Mouse (Mus musculus): ENCODE data around the gene Gm20696.
A peak's percentile ranks its signal among the peaks of the same experiment; 100 is the strongest.

The Gm20696 gene

DNA sequence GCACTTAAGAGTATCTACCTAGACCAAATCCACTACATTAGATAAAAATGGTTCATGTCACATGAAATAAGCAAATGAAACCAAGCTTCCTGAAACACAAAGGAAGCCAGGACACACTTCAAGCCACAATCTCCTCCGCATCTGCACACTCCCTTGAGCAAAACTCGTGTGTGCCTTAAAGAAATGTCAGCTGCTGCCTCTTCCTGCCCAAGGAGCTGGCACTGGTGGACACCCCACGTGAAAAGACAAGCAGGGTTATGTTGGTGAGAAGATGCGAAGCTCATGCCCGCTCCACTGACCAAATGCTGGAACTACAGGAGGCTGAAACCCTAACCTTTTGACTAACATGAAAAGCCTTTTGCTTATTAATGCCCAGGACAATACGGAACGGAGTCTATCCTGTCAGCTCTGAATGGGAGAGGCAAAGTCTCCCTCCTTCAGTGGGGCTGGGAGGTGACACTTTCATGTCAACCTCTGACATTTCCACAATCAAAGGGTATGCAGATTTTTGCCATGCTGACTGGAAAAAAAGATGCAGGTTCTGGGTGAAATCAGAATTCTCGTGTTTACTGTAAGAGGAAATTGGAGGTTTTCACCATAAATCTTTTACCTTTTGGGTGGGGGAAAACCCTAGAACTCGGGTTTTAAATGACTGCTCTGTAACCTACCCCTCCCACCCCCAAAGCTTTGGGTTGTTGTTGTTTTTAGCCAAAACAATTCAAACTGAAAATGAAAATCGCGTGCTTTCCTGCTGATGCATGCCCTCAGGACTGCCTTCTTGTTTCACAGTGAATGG is 405.5 kb downstream of the Gm20696 start:
- DNase-seq (ENCODE audit: low spot score), result peak; percentile 26

- DNase-seq (ENCODE audit: low spot score), result no peak
Observed at GRCm38 (mm10) chr6:99258346-99258745, 408.3 kb downstream of the Gm20696 start.

- DNase-seq (ENCODE audit: low spot score), result no peak
Observed at GRCm38 (mm10) chr6:99257676-99258075, 408.9 kb downstream of the Gm20696 start.

GRCm38 (mm10) chr6:99253331-99253730 is 413.3 kb downstream of the Gm20696 start:
- DNase-seq (ENCODE audit: low spot score), result no peak

GRCm38 (mm10) chr6:99252816-99253215 is 413.8 kb downstream of the Gm20696 start:
- DNase-seq (ENCODE audit: low spot score), result no peak

- DNase-seq (ENCODE audit: low spot score), result no peak
Observed at GRCm38 (mm10) chr6:99251924-99252323, 414.7 kb downstream of the Gm20696 start.

- no peak for DNase-seq (ENCODE audit: low spot score)
Observed at GRCm38 (mm10) chr6:99251222-99251621, 415.4 kb downstream of the Gm20696 start.

GRCm38 (mm10) chr6:99249496-99250030 is 417.0 kb downstream of the Gm20696 start:
- no peak for DNase-seq (ENCODE audit: low spot score)

DNA sequence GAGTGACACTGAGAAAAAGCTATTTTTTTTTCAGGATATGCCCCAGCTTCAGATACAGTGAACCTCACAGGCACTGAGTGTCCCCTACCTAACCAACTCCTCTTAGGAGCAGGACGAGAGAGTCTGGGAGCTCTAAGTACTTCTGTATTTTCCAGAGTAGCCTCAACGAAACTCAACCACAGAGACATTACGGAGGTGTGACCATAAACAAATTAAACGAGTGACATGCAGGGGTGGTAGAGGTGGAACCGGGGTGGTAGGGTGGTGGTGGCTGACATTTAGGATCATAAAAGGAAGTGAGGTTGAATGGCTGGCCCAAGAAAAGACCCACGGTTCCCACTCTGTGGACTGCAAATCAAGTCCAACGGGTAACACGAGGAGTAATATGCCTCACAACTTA is 418.2 kb downstream of the Gm20696 start:
- DNase-seq (ENCODE audit: low spot score), result no peak

GRCm38 (mm10) chr6:99241625-99242395 is 424.8 kb downstream of the Gm20696 start:
- DNase-seq (ENCODE audit: low spot score), result no peak

DNA sequence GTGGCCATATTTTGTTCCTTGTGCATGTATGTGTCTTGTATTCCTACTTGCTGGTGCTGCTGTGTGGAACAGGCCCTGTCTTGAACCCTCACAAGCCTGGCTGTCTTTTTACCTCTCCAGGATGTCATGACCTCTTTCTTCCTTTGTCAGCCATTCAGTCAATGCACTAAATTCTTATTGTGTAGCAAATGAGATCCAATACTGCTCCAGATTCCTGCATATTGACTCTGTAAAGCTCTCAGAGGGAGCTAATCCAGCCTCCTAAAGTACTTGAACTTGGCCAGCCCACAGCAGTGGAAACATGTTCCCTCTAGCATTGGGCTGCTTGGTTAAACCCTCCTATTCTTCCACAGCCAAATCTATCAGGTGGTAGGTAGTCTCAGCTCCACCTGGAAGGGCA is 425.8 kb downstream of the Gm20696 start:
- no peak for DNase-seq (ENCODE audit: low spot score)

GRCm38 (mm10) chr6:99235588-99235987 is 431.0 kb downstream of the Gm20696 start:
- DNase-seq (ENCODE audit: low spot score), result no peak

GRCm38 (mm10) chr6:99233411-99233810 is 433.2 kb downstream of the Gm20696 start:
- DNase-seq (ENCODE audit: low spot score), result no peak

DNA sequence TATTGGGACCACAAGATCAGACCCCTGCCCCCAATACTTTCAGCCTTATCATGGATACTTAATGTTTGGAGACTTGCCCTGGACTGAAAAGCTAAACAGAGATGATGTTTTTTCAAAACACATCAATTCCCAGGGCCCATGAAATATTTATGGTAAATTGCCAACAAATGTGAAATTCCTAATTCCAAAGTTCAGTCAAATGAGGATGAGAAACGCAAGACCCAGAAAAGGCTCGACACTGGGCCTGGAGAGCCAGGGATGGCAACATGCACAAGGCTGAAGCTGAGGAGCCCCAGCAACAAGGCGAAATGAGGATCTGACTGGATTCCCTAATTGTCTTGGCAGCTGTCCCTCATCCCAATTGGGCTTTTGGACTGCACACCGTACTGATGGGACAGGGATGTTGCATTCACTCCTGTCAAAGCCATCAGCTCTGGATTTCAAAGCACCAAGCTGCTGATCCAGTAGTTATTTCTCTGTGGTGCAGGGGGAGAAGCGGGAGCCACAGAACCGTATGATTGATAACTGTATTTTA is 438.2 kb downstream of the Gm20696 start:
- no peak for DNase-seq (ENCODE audit: low spot score)

- no peak for DNase-seq (ENCODE audit: low spot score)
Observed at GRCm38 (mm10) chr6:99221147-99221546, 445.4 kb downstream of the Gm20696 start.

- no peak for DNase-seq (ENCODE audit: low spot score)
Observed at GRCm38 (mm10) chr6:99220472-99220871, 446.1 kb downstream of the Gm20696 start.

DNA sequence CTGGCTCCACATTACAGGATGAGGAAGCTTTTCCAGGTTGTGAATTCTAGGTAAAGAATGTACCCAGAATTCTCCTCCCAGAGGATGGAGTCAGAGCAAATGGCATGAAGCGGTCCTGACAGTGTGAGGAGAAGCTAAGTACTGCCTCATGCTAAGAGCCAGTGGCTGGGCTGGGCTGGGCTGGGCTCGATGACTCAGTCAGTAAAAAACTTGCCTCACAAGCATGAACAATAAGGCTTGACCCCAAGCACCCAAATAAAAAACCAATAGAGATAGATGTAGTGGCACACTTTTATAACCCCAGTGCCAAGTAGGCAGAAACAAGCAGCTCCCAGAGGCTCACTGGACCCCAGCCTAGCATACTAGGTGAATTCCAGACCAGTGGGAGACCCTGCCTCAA is 448.8 kb downstream of the Gm20696 start:
- DNase-seq (ENCODE audit: low spot score), result no peak

GRCm38 (mm10) chr6:99217155-99217554 is 449.4 kb downstream of the Gm20696 start:
- DNase-seq (ENCODE audit: low spot score), result no peak

DNA sequence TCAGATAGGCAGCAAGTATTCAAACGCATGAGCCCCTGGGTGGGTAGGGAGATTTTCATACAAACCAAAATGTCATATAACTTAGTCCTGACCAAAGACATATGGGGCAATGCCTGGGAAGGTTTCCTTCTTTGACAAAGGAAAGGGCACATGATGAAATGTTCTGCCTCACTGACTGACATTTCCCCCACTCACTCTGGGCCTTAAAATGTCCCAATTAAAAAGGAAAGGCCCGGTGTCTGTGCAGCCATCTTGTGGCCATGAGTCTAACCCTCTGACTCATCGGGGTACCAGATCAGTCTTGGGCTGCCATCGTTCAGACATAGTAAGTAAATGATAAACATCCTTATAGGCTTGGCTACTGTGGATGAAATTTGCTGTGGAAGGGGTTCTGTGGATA is 454.1 kb downstream of the Gm20696 start:
- DNase-seq (ENCODE audit: low spot score), result no peak

- no peak for DNase-seq (ENCODE audit: low spot score)
Observed at GRCm38 (mm10) chr6:99211663-99212333, 454.8 kb downstream of the Gm20696 start.

DNA sequence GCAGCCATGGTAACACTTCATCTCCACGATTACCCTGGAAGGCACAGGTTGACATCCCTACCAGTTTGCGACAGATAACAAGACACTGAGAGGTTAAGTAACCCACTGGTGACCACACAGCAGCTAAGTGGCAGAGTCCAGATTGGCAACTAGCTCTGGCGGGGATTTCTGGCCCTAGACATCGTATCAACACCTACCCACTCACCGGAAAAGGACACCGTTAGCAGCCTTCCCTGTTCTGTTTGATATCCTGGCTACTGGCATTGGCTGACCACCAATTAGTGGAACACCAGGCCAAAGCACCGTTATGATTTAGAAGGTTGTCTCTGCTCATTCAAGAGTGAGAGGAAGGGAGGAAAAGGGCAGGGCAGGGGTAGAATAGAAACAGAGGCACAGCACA is 456.4 kb downstream of the Gm20696 start:
- DNase-seq (ENCODE audit: low spot score), result no peak

Data from spleen, adult 12 weeks (tissue).